Mouse (Mus musculus): ENCODE data around the gene Asic2.
A peak's percentile ranks its signal among the peaks of the same experiment; 100 is the strongest.

DNA sequence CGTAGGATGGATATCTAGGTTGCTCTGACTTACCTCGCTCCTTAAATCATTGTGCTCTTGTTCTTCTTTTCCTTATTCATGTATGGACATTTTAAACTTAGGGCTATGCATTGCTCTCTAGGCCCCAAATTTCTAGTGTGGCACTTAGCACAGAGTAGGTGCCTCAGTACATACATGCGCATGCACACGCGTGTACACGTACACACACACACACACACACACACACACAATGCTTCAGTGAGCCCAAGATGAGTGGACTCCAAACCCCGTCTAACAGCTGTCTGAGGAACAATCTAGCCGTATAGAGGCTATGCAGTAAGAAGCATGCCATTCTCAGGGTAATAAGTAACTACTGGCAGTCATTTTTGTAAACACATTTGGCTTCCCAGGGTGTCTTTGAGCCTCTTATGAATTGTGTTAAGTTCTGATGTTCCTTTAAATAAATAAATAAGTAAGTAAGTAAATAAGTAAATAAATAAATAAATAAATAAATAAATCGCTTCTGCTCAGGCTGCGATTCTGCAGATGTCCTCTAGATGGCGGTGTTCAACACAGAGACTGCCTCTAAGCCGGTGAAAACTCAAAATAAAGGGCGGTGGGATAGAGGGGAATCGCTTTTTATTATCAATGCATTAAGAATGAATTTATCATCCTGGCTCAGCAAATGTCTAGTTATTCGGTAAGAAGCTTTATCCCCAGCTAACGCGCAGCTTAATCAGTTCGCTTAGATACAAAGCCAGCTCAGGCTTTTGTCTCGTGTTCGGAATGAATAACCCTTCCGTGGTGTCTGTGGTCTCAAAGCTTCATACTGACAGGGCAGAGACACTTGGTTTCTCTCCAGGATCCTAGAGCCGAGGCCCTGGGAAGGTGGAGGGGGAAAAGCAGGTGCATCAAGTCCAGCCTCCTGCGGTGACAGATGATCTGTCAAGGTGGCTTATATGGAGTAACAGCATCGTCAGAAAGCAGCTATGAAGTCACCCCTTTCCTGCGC is 333.6 kb downstream of the Asic2 start:
- TF ChIP-seq CTCF (IDR thresholded peaks at IDR 0.05; ENCODE audit: low read depth) (peak; percentile 73), EP300 (IDR thresholded peaks at IDR 0.05; ENCODE audit: low read depth) (no peak)
